Mouse (Mus musculus): ENCODE measurements around the gene Glcci1.

The Glcci1 gene

GRCm38 (mm10) chr6:8545780-8546179 lies 36.4 kb downstream of the Glcci1 start:
- DNase-seq (ENCODE audit: low spot score in 2 of 2) = no peak

GRCm38 (mm10) chr6:8551155-8551554 lies 41.8 kb downstream of the Glcci1 start:
- no peak for DNase-seq (ENCODE audit: low spot score in 2 of 2)

GRCm38 (mm10) chr6:8556849-8557571 lies 47.6 kb downstream of the Glcci1 start:
- DNase-seq (ENCODE audit: low spot score in 2 of 2) = no peak

GRCm38 (mm10) chr6:8560682-8561081 lies 51.3 kb downstream of the Glcci1 start:
- DNase-seq (ENCODE audit: low spot score in 2 of 2) = no peak

GRCm38 (mm10) chr6:8582377-8582776 lies 73.0 kb downstream of the Glcci1 start:
- no peak for DNase-seq (ENCODE audit: low spot score in 2 of 2)

- no peak for DNase-seq (ENCODE audit: low spot score in 2 of 2)
Measured at GRCm38 (mm10) chr6:8583892-8584291, 74.5 kb downstream of the Glcci1 start.

- no peak for DNase-seq (ENCODE audit: low spot score in 2 of 2)
Measured at GRCm38 (mm10) chr6:8591665-8592064, 82.3 kb downstream of the Glcci1 start.

- DNase-seq (ENCODE audit: low spot score in 2 of 2) = no peak
Measured at GRCm38 (mm10) chr6:8617369-8617768, 108.0 kb downstream of the Glcci1 start.

GRCm38 (mm10) chr6:8619582-8620350 lies 110.4 kb downstream of the Glcci1 start:
- DNase-seq (ENCODE audit: low spot score in 2 of 2) = no peak

GRCm38 (mm10) chr6:8623045-8623444 lies 113.6 kb downstream of the Glcci1 start:
- no peak for DNase-seq (ENCODE audit: low spot score in 2 of 2)

- DNase-seq (ENCODE audit: low spot score in 2 of 2) = no peak
Measured at GRCm38 (mm10) chr6:8628226-8628625, 118.8 kb downstream of the Glcci1 start.

- DNase-seq (ENCODE audit: low spot score in 2 of 2) = no peak
Measured at GRCm38 (mm10) chr6:8628715-8629267, 119.4 kb downstream of the Glcci1 start.

GRCm38 (mm10) chr6:8630531-8630930 lies 121.1 kb downstream of the Glcci1 start:
- no peak for DNase-seq (ENCODE audit: low spot score in 2 of 2)

GRCm38 (mm10) chr6:8631362-8631761 lies 122.0 kb downstream of the Glcci1 start:
- DNase-seq (ENCODE audit: low spot score in 2 of 2) = no peak

- no peak for DNase-seq (ENCODE audit: low spot score in 2 of 2)
Measured at GRCm38 (mm10) chr6:8631986-8632632, 122.7 kb downstream of the Glcci1 start.

GRCm38 (mm10) chr6:8632701-8633100 lies 123.3 kb downstream of the Glcci1 start:
- no peak for DNase-seq (ENCODE audit: low spot score in 2 of 2)

- DNase-seq (ENCODE audit: low spot score in 2 of 2) = peak; percentile 51 to 59
Measured at GRCm38 (mm10) chr6:8638122-8638521, 128.7 kb downstream of the Glcci1 start.

- DNase-seq (ENCODE audit: low spot score in 2 of 2) = peak; percentile 38 to 44
Measured at GRCm38 (mm10) chr6:8638899-8639298, 129.5 kb downstream of the Glcci1 start.

- no peak for DNase-seq (ENCODE audit: low spot score in 2 of 2)
Measured at GRCm38 (mm10) chr6:8639526-8639925, 130.1 kb downstream of the Glcci1 start.

- DNase-seq (ENCODE audit: low spot score in 2 of 2) = no peak
Measured at GRCm38 (mm10) chr6:8640863-8641262, 131.5 kb downstream of the Glcci1 start.

GRCm38 (mm10) chr6:8644703-8645102 lies 135.3 kb downstream of the Glcci1 start:
- DNase-seq (ENCODE audit: low spot score in 2 of 2) = peak; percentile 70 to 73

GRCm38 (mm10) chr6:8645708-8646107 lies 136.3 kb downstream of the Glcci1 start:
- DNase-seq (ENCODE audit: low spot score in 2 of 2) = no peak

Data from frontal cortex, postnatal 36 days (tissue).